Mouse (Mus musculus): ENCODE measurements around the gene Rad54l2.

Gene Rad54l2

GRCm38 (mm10) chr9:106677702-106678101, 111.3 kb downstream of the Rad54l2 start:
- DNase-seq (ENCODE audit: low read depth in 2 of 2, low spot score in 2 of 2) = no peak

GRCm38 (mm10) chr9:106676571-106676970, 112.4 kb downstream of the Rad54l2 start:
- no peak for DNase-seq (ENCODE audit: low read depth in 2 of 2, low spot score in 2 of 2)

- DNase-seq (ENCODE audit: low read depth in 2 of 2, low spot score in 2 of 2) = no peak
These were observed 113.0 kb downstream of the Rad54l2 start for GRCm38 (mm10) chr9:106675965-106676364.

- DNase-seq (ENCODE audit: low read depth in 2 of 2, low spot score in 2 of 2) = peak; percentile 57 to 69
These were observed 113.5 kb downstream of the Rad54l2 start for GRCm38 (mm10) chr9:106675480-106675879.

- no peak for DNase-seq (ENCODE audit: low read depth in 2 of 2, low spot score in 2 of 2)
These were observed 115.1 kb downstream of the Rad54l2 start for GRCm38 (mm10) chr9:106673860-106674259.

GRCm38 (mm10) chr9:106664856-106665255, 124.1 kb downstream of the Rad54l2 start:
- DNase-seq (ENCODE audit: low read depth in 2 of 2, low spot score in 2 of 2) = no peak

- no peak for DNase-seq (ENCODE audit: low read depth in 2 of 2, low spot score in 2 of 2)
These were observed 124.6 kb downstream of the Rad54l2 start for GRCm38 (mm10) chr9:106664433-106664832.

GRCm38 (mm10) chr9:106663200-106663599, 125.8 kb downstream of the Rad54l2 start:
- no peak for DNase-seq (ENCODE audit: low read depth in 2 of 2, low spot score in 2 of 2)

- no peak for DNase-seq (ENCODE audit: low read depth in 2 of 2, low spot score in 2 of 2)
These were observed 129.1 kb downstream of the Rad54l2 start for GRCm38 (mm10) chr9:106659935-106660334.

- DNase-seq (ENCODE audit: low read depth in 2 of 2, low spot score in 2 of 2) = no peak
These were observed 129.6 kb downstream of the Rad54l2 start for GRCm38 (mm10) chr9:106659441-106659840.

GRCm38 (mm10) chr9:106657592-106657991, 131.4 kb downstream of the Rad54l2 start:
- DNase-seq (ENCODE audit: low read depth in 2 of 2, low spot score in 2 of 2) = no peak

- no peak for DNase-seq (ENCODE audit: low read depth in 2 of 2, low spot score in 2 of 2)
These were observed 132.2 kb downstream of the Rad54l2 start for GRCm38 (mm10) chr9:106656820-106657219.

- DNase-seq (ENCODE audit: low read depth in 2 of 2, low spot score in 2 of 2) = no peak
These were observed 132.9 kb downstream of the Rad54l2 start, which contains the start of gene Grm2 for GRCm38 (mm10) chr9:106655884-106656720. TSS of gene Grm2 (minus strand) at chr9:106656082.

- DNase-seq (ENCODE audit: low read depth in 2 of 2, low spot score in 2 of 2) = no peak
These were observed 136.3 kb downstream of the Rad54l2 start for GRCm38 (mm10) chr9:106652720-106653119.

- DNase-seq (ENCODE audit: low read depth in 2 of 2, low spot score in 2 of 2) = no peak
These were observed 141.8 kb downstream of the Rad54l2 start for GRCm38 (mm10) chr9:106647226-106647625.

- DNase-seq (ENCODE audit: low read depth in 2 of 2, low spot score in 2 of 2) = no peak
These were observed 143.2 kb downstream of the Rad54l2 start for GRCm38 (mm10) chr9:106645684-106646271.

- DNase-seq (ENCODE audit: low read depth in 2 of 2, low spot score in 2 of 2) = no peak
These were observed 145.2 kb downstream of the Rad54l2 start for GRCm38 (mm10) chr9:106643787-106644186.

GRCm38 (mm10) chr9:106643128-106643527, 145.9 kb downstream of the Rad54l2 start:
- peak; percentile 53 to 66 for DNase-seq (ENCODE audit: low read depth in 2 of 2, low spot score in 2 of 2)

GRCm38 (mm10) chr9:106641346-106641745, 147.6 kb downstream of the Rad54l2 start:
- no peak for DNase-seq (ENCODE audit: low read depth in 2 of 2, low spot score in 2 of 2)

- DNase-seq (ENCODE audit: low read depth in 2 of 2, low spot score in 2 of 2) = no peak
These were observed 150.8 kb downstream of the Rad54l2 start for GRCm38 (mm10) chr9:106638154-106638553.
